In genomic region chr7:109255506-109256352, GRCm38 (mm10) we compare ENCODE assay signal across 8 mouse cellular contexts.
DNase-seq lines count a peak whose midpoint lies in the region; ATAC-seq lines count a peak whose summit lies in the region.

No protein-coding gene starts in this region.

- DNase-seq in MN1 (ENCODE audit: low spot score) = peak; percentile 76
- peak; percentile 64 to 70 for DNase-seq in cerebellum, adult 18-20 months
- peak; percentile 50 for DNase-seq in forelimb bud, embryonic 11.5 days (ENCODE audit: low read depth, low spot score)
- peak; percentile 70 to 73 for DNase-seq in layer of hippocampus, postnatal 36 days
- peak; percentile 55 for DNase-seq in right cerebral cortex, postnatal 25 days
- DNase-seq in urinary bladder, postnatal 25 days (ENCODE audit: low spot score) = peak; percentile 64

- no peaks in the 10 kb centered on the region for H3K9me3 ChIP-seq in hindbrain, embryonic 15.5 days

- H3K27me3 ChIP-seq in hindbrain, embryonic 15.5 days = no peaks in the 10 kb centered on the region

- no peak overlapping the region for H3K27ac ChIP-seq in hindbrain, embryonic 15.5 days (replicated peaks)

- H3K4me1 ChIP-seq in hindbrain, embryonic 15.5 days (replicated peaks) = peaks cover 11% of the 10 kb centered on the region

- peak overlapping the region; percentile 38 for H3K4me2 ChIP-seq in hindbrain, embryonic 15.5 days

- no peak overlapping the region for H3K9ac ChIP-seq in hindbrain, embryonic 15.5 days

- H3K36me3 ChIP-seq in hindbrain, embryonic 15.5 days = no peaks in the 10 kb centered on the region

- WGBS in hindbrain, embryonic 15.5 days = 16% methylated on average over 28 of the region's 28 CpGs

- H3K4me3 ChIP-seq in hindbrain, embryonic 15.5 days = no peak overlapping the region

- peak; percentile 65 for ATAC-seq in hindbrain, embryonic 15.5 days (ENCODE audit: low FRiP score, low read depth)
- peak; percentile 92 for ATAC-seq in megakaryocyte progenitor cell, adult 5-6 weeks (replicated peaks; ENCODE audit: poor library complexity)
